In the genomic region with DNA sequence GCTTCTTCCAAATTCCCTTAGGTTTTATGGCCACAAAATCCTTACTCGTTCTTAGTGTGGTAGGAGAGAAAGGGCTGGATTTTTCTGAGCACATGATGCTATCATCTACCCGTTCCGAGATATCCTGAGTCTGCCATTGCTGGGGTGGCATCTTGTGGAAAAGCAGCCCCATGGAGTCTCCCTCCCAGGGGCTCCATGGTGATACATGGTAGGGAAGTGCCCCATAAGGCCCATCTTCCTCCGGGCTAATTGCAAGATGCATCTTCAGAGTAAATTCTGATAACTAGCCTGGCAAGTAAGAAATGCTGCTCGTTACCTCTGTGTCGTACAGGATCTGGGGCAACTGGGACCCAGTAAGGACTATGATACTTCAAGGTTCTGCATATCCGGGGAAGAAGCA, we compare ENCODE assay signal across 27 mouse cellular contexts.
DNase-seq lines count a peak whose midpoint lies in the region; ATAC-seq lines count a peak whose summit lies in the region.
"Had no signal": no experiment of that assay in that cellular context is flagged by ENCODE, and none has a peak within 500 bp of the region (broad histone marks: within the 10 kb centered on the region; RNA-seq: fewer than 3 reads in every experiment).

No protein-coding gene starts in this region.

- H3K4me1 ChIP-seq in heart, embryonic 12.5 days (replicated peaks): peaks cover 60% of the 10 kb centered on the region
- peaks cover 63% of the 10 kb centered on the region for H3K4me1 ChIP-seq in heart, embryonic 15.5 days (replicated peaks)

- WGBS in heart, embryonic 12.5 days: 80% methylated on average over 7 of the region's 7 CpGs
- WGBS in heart, embryonic 15.5 days: 84% methylated on average over 7 of the region's 7 CpGs

- peaks cover 4% of the 10 kb centered on the region; the same call in 1 of the 2 replicates for H3K36me3 ChIP-seq in heart, embryonic 12.5 days
- H3K36me3 ChIP-seq in heart, embryonic 15.5 days: 0 out of 2 replicates have a peak, but pooled peaks cover 3% of the 10 kb centered on the region
- H3K36me3 ChIP-seq: embryonic facial prominence, embryonic 10.5 days; embryonic facial prominence, embryonic 13.5 days; forebrain, embryonic 12.5 days; forebrain, embryonic 15.5 days had no signal

- no peaks in the 10 kb centered on the region for H3K27me3 ChIP-seq in heart, embryonic 12.5 days (replicated peaks)
- H3K27me3 ChIP-seq in heart, embryonic 15.5 days: no peaks in the 10 kb centered on the region
- H3K27me3 ChIP-seq: embryonic facial prominence, embryonic 13.5 days; forebrain, embryonic 12.5 days; forebrain, embryonic 15.5 days had no signal

- no peaks in the 10 kb centered on the region for H3K9me3 ChIP-seq in heart, embryonic 12.5 days (replicated peaks)
- H3K9me3 ChIP-seq in heart, embryonic 15.5 days (replicated peaks): no peaks in the 10 kb centered on the region
- H3K9me3 ChIP-seq: embryonic facial prominence, embryonic 10.5 days; embryonic facial prominence, embryonic 13.5 days; forebrain, embryonic 12.5 days; forebrain, embryonic 15.5 days had no signal

- peak; percentile 68 for DNase-seq in heart, adult 11 months
- DNase-seq in heart, adult 8-10 months (ENCODE audit: low spot score): no peak
- no peak for DNase-seq in heart, postnatal 25 days (ENCODE audit: low spot score)
- DNase-seq in heart, postnatal 10 days: no peak
- DNase-seq: adrenal gland, adult 8-10 months; adrenal gland, postnatal 25 days; cerebellum, adult 11-12 months; cerebellum, adult 8-10 months; cerebellum, postnatal 10 days; cerebellum, postnatal 36 days; embryo, embryonic 11 days; gastrocnemius, postnatal 25 days; heart, postnatal 36 days; kidney, adult 18-20 months; kidney, adult 9 months had no signal

- peak overlapping the region; percentile 87 for H3K27ac ChIP-seq in heart, embryonic 12.5 days (ENCODE audit: poor library complexity, severe bottlenecking)
- peak overlapping the region; percentile 74 for H3K27ac ChIP-seq in heart, embryonic 15.5 days
- H3K27ac ChIP-seq: embryonic facial prominence, embryonic 10.5 days; embryonic facial prominence, embryonic 13.5 days; forebrain, embryonic 12.5 days; forebrain, embryonic 15.5 days; hindbrain, embryonic 14.5 days; hindbrain, postnatal 0 days had no signal

- no peak overlapping the region for H3K9ac ChIP-seq in heart, embryonic 12.5 days
- no peak overlapping the region for H3K9ac ChIP-seq in heart, embryonic 15.5 days
- H3K9ac ChIP-seq: embryonic facial prominence, embryonic 13.5 days; forebrain, embryonic 12.5 days; forebrain, embryonic 15.5 days; hindbrain, embryonic 14.5 days had no signal

- ATAC-seq in heart, embryonic 12.5 days (ENCODE audit: insufficient number of reproducible peaks, low FRiP score): no peak
- ATAC-seq in heart, embryonic 15.5 days (replicated peaks; ENCODE audit: insufficient number of reproducible peaks, insufficient read depth, low FRiP score, low read depth): no peak
- ATAC-seq: activated CD4-positive, CD25-positive, alpha-beta regulatory T cell, adult 4 months; forebrain, embryonic 15.5 days; hindbrain, postnatal 0 days; inflammation-experienced regulatory T-cells, adult 6 months; intestine, embryonic 16.5 days had no signal

- intact Hi-C loops in heart, postnatal 25 days (cut with DNase I): no loop called here
- intact Hi-C loops in heart, postnatal 10 days (cut with DNase I): no loop called here

- no peak overlapping the region for H3K4me3 ChIP-seq in heart, embryonic 12.5 days
- no peak overlapping the region for H3K4me3 ChIP-seq in heart, embryonic 15.5 days
- H3K4me3 ChIP-seq: embryonic facial prominence, embryonic 10.5 days; embryonic facial prominence, embryonic 13.5 days; erythroblast, embryonic 14.5 days; forebrain, embryonic 12.5 days; forebrain, embryonic 15.5 days had no signal

- H3K4me2 ChIP-seq in heart, embryonic 12.5 days: no peak overlapping the region
- H3K4me2 ChIP-seq in heart, embryonic 15.5 days: no peak overlapping the region
- H3K4me2 ChIP-seq: embryonic facial prominence, embryonic 13.5 days; forebrain, embryonic 12.5 days; forebrain, embryonic 15.5 days; hindbrain, embryonic 14.5 days had no signal
